Mouse (Mus musculus) left cerebral cortex, adult 11 months (tissue): ENCODE measurements around the gene Xylb.
A peak's percentile ranks its signal among the peaks of the same experiment; 100 is the strongest.
"Not testable (repeated sequence)": the region's sequence is repeated elsewhere in the genome, so short reads cannot be mapped to it uniquely, and the experiment has no call there.

Source experiments
- DNase-seq: peaks from one replicate; pipeline ENCODE4 v3.0.0; 2022; ENCODE audit warnings: low spot score

The Xylb gene

DNA sequence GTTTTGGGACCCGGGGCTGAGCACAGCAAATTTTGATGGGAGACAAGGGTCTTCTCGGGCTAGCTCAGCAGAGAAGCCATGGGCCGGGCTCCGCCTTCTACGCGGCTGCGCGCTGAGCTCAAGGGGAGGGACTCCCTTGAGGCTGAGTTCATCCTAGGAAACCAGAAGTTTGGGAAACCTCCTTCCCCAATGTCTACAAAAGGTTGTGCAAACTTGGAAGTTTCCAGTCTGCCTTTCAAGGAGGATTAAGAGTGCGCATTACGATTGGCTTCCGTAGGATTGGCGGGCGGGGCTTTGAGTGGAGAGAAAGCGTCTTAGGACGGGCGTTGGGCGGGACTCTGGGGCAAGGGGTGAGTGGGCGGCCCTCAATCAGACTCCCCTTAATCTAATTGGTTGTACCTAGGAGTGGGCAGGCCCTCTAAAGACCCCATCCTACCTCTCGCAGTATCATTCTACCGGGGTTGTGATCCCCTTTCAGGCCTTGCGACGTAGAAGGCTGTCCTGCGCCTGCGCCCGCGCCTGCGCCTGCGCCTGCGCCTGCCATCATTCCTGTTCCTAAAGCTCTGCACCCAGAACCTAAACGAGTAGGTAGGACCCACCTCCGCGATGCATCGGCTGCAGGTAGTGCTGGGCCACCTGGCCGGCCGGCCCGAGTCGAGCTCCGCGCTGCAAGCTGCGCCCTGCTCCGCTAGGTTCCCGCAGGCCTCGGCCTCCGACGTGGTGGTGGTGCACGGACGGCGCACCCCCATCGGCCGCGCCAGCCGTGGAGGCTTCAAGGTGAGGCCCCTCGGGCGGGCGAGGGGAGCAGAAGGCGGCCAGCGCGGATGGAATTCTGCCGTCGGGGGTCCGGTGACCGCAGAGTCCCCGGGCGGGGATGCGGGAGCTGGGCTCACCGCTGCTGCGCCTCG is 16.0 kb upstream of the Xylb start, which contains the start of gene Myd88:
Myd88 (minus strand) TSS at position 503 of the 908 bp plus-strand sequence.
- peak; percentile 97 for DNase-seq

DNA sequence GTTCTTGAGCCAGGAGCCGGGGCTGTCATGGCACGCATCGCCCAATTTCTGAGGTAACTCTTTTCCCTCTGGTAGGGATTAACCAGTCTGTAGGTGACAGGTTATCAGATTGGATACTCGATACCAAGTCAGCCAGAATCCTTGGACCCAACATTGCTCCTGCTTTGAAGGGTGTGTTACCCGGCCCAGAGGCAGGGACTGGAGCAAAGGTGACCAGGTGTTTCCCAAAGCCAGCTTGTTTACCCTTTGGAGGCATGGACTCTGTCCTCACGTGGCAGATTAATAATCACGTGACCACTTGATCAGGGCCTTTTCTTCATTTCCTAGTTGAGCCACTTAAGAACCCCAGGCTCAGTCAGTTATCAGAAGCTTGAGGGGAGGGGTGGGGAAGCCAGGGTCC is 14.5 kb upstream of the Xylb start:
- DNase-seq: no peak

DNA sequence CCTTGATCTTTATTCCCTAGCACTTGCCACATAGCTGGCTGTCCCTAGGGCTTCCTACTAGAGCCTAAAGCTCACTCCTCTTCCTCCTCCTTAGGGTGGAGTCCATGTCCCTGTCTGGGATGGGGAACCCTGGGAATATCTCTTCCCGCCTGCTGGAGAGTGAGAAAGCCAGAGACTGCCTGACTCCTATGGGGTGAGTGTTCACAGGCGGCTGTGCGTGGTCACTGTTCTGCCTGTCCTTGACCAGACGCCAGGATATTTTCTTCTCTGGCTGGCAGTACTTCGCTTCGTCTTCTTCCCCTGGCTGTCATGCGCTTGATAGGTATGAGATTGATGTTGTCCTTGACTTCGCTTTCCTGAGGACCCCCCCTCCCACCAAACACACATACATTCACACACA is 10.8 kb upstream of the Xylb start:
- DNase-seq: no peak

DNA sequence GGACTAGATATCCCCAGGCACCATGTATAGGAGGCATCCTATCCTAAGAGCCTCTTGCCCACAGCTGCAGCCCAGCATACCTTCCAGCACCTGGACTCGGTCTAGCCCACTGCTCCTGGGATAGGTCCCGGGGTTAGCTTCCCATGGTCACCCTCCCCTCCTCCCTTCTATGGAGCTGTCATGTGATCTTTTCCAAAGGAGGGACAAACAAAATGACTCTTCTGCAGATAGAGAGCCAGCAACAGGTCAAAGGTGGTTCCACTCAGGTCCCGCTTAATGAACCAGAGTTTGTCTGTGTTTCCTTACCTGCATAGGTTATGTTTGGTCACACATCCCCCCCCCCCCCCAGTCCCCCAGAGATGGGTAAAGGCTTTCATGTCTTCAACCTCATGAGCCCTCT is 6.7 kb upstream of the Xylb start:
- no peak for DNase-seq

DNA sequence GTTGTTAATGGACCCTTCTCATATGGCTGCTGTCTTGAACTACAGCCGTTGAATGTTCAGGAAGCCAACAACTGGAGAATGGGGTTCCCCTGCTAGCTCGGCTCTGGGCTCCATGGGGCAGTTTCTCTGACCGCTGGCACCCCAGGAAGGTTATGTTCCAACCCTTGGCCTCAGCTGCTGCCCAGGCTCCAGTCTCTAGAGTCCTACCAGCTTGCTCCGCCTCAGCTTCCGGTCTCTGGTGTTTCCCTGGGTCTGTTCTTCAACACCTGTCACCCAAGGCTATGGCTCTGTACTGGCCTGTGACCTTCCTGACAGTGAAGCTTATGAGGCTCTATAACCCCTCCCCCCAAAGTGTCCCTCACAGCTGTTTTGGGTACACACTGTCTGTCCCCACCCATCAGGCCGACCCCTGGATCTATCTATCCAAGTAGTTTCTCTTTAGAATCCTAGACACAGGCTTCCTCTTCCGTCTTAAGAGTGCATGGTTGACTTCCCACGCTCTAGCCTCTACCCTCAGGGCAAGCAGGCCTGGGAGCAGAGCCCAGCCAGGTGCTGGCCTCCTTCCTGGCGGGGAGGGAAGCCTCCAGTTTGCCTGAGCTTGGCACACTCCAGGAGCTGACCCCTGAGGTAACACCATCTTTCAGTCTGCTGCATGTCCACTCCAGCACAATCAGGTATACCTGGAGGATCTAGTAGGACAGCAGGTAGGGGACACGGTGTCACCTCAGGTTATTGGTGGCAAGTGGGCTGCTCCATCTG is 6.1 kb upstream of the Xylb start:
- DNase-seq: no peak

DNA sequence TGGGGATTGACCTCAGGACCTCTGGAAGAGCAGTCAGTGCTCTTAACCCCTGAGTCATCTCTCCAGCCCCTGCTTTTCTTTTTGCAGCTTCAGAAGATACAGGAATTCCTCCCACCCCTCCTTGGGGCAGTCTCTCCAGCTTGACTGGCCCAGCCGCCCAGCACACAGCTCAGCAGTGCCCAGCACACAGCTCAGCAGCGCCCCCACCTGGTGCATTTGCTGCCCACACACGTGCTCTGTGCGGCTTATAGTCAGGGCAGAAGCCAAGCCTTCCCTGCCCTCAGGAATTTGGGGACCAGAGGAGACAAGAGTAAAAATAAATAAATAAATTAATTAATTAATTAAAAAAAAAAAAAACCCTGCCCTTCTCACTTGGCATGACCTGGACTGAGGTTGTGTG is 5.1 kb upstream of the Xylb start:
- DNase-seq: no peak

DNA sequence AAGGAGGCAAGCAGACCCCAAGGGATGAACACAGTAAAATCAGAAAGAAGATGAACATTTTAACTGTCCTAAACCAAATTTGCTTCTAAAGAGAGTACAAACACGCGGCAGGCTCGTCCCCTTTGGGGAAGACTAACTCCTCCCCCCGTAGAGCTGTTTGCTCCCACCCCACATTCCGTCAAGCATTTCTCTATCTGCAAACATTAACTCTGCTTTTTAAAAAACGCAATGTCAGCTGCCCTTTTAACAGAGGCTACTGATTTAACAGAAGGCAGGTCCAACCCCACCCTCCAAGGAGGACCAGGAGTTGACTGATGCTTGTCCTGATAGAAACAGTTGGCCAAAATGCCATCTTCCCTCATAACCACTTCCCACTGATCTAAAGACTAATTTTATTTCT is 3.3 kb upstream of the Xylb start:
- DNase-seq: no peak

DNA sequence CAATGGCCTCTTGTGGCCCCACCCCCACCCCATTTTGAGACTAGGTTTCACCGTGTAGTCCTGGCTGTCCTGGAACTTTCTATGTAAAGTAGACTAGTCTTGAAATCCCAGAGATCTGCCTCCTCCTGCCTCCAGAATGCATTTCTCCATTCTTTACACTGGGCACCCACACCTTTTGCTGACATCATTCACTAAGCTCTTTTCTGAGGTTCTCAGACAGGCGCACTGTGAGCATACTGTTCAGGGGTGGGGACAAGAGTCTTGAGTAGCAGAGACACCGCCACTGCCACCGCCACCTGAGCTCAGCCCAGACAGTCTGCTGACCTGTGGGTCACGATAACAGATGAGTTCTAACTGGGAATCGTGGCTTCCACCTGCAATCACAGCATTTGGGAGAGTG is 1.2 kb upstream of the Xylb start:
- no peak for DNase-seq

DNA sequence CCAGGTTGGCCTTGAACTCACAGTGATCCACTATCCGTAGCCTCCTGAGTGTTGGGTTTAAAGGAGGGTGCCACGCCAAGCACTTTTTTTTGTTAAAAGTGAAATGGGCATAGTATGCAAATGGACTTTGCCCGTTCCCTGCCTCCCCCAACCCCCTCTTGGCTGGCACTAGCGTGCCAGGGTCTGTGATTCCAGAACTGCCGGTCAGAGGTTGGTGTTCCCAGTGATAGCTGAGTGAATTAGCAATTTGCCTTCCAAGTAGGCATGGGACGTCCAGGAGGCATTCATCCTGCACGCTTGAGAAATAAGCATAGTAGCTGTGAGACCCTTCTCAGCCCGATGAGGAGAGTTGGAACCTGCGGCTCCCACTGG is 863 bp downstream of the Xylb start:
- DNase-seq: no peak

DNA sequence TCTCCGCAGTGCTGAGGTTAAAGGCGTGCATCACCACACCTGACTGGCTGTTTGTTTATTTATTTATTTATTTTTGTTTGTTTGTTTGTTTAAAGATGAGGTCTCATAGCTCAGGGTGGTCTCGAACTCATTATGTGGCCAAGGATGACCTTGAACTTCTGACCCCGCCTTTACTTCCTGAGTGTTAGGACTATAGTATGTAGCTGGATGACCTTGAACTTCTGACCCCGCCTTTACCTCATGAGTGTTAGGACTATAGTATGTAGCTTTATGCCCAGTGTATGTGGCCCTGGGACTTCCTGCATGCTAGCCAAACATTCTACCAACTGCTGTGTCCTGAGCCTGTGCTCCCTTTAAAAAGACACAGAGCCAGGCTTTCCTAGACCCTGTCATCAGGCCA is 4.2 kb downstream of the Xylb start:
- no peak for DNase-seq

DNA sequence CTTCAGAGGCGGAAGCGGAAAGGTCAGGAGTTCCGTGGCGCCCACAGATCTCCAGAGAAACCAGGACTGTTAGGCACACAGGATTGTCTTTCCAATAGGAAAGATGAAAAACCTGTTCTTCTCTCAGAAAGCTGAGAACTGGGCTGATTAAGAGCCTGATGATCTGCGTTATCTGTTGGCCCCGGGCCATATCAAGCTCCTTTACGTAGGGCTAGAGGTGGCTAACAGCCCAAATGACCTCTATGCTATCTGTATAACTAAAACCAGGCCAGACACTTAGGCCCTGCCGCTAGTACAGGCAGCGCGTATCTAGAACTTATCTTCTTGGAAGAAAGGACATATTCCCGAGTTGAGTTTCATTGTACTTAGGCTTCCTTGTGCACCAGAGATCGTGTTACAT is 6.0 kb downstream of the Xylb start:
- DNase-seq: no peak

DNA sequence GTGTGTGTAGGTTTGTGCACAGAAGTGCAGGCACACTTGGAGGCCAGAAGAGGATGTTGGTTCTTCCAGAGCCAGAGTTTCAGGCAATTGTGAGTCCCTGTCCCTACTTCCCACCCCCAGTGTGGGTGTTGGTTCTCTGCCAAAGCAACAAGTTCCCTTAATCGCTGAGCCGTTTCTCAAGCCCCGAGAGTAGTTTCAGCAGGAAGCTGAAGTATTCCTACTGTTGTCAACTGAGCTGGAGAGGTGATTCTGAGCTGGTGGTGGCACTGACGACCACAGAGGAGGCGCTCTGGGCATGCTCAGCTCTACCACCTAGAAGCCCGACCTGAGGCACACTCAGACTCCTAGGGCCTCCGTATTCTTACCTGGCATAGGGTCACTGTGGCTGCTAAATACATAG is 8.1 kb downstream of the Xylb start, which contains the start of gene Slc22a14:
Slc22a14 (minus strand) TSS at position 270 of the 400 bp plus-strand sequence.
- no peak for DNase-seq

DNA sequence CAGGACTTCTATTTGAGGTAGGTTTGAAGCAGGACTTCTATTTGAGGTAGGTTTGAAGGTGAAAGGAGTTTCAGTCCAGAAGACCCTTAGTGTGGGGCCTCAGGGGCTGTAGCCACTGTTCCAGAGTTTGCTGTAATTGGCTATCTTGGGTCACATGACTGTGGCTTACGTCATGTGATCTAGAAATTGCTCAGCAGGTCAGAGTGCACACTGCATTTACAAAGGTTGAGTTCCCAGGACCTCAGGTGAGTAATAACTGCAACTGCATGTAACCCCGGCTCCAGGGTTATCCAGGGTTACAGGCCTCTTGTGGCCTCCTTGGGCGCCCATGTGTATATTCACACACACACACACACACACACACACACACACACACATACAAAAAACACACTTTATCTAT is 11.2 kb downstream of the Xylb start:
- no peak for DNase-seq

DNA sequence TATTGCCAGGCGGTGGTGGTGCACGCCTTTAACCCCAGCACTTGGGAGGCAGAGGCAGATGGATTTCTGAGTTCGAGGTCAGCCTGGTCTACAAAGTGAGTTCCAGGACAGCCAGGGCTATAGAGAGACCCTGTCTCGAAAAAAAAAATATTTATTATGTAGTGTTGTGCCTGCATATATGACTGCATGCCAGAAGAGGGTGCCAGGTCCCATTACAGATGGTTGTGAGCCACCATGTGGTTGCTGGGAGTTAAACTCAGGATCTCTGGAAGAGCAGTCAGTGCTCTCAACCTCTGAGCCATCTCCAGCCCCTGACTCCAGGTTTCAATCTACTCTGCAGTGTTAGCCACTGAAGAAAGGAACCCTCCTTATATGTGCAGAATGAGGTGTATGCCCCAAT is 13.6 kb downstream of the Xylb start:
- not testable (repeated sequence) for DNase-seq

DNA sequence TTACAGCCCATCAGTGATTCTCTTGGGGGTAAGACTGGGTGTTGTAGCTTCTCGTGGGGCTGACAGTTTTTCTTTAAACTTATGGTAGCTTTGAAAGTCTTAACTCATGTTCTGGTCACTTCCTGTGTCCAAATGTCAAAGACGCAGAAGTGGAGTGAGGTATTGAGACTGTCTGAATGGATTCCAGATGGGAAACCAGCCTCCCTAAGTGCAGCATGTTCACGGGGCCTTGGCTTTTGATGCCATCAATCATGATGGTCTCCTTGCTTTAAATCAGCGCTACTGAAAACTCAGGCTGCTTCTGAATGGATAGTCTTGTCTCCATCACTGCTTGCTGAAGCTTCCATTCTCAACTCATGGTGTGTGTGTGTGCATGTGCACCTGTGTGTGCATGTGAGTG is 14.1 kb downstream of the Xylb start:
- no peak for DNase-seq

DNA sequence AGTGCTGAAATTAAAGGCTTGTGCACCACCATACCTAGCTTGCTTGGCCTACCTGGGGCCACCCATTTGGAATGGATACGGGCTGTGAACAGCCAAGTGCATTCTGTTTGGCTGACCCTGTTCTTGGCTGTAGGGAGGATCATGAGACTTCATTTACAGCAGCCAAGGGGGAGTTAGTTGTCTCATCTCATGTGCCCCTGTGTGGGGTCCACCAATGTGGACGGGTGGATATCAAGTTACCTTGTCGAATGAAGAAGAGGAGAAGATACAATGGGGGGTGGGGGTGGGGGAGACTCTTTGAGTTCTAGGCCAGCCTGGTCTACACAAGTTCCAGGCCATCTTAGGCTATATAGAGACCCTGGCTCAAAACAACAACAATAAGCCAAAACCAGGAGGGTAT is 17.8 kb downstream of the Xylb start:
- DNase-seq: no peak

DNA sequence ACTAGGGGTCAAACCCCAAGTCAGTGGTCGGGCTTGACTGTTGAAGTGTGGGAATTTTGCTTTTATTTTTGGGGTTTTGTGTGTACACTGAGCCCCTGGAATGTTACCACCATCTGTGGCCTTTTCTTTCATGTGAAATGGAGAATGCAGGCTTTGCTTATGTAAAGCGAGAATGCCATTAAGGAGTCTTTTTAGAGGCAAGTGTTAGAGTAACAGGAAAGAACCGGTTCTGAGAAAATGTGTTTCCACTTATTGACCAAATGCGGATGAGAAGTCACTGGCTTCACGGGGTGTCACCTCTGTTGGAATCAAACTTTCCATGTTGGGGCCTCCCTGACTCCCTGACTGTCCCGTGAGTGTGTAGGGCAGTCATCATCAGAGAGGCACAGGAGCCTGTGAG is 18.4 kb downstream of the Xylb start:
- DNase-seq: no peak

DNA sequence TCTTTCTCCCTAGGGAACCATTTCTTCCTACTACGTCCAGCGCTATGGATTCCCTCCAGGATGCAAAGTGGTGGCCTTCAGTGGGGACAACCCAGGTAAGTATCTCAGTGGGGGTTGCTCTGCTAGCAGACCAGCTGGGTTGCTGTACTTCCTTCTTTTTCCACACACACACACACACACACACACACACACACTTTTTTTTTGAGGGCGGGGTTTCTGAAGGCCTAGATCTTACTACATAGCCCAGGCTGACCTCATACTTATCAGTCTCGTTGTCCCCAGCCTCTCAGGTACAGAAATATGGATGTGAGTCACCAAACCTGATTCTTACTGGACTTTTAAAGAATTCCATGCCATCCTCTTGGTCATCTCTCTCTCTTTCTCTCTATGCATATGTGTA is 21.1 kb downstream of the Xylb start:
- no peak for DNase-seq

DNA sequence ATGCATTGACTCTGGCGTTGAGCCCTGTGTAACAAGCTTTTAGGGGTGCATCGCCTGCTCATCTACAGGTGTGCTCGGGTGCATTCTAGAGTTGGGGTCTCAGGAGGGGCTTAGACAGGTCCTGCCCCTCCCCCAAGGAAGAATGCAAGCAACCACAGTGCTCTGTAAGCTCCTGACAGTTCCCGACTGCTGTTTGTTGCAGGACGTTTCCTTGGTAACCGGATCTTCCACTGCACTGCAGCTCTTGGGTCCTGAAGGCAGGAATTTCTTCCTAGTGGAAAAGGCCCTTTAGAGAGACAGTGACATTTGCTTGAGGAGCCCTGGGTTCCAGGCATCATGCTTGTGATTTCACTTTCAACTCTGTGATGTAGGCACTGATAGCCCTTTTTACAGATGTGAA is 25.4 kb downstream of the Xylb start:
- DNase-seq: no peak

DNA sequence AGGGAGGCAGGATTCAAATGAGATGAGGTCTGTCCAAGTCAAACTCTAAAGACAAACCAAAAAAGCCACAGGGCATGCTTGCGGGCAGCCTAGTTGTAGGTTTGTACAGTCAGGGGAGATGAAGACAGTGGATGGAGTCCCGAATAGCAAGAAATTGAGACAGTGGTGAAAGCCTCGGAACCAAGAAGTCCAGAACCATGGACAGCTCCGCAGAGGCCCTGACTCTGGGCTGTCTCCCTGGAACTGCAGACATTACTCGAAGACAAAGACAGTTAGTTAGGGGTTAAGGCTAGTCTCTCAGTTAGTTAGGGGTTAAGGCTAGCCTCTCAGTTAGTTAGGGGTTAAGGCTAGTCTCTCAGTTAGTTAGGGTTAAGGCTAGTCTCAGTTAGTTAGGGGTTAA is 31.8 kb downstream of the Xylb start:
- DNase-seq: no peak

DNA sequence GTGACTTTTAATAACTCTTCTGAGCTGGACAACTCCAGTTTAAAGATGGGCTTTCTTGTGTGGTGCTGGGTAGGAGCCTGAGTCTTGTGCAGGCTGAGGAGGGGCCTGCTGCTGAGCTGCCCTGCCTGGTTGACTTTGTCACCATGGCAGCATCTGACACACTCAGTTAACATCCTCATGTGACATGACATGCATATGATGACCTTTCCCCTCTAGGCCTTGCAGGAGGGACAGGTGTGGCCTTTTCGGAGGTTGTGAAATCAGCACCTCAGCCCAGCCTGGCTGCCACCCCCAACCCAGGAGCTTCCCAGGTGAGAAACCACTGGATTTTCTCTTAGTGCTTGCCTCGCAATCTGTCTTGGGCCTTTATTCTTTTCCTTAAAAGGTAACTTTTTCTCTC is 33.0 kb downstream of the Xylb start:
- DNase-seq: no peak

DNA sequence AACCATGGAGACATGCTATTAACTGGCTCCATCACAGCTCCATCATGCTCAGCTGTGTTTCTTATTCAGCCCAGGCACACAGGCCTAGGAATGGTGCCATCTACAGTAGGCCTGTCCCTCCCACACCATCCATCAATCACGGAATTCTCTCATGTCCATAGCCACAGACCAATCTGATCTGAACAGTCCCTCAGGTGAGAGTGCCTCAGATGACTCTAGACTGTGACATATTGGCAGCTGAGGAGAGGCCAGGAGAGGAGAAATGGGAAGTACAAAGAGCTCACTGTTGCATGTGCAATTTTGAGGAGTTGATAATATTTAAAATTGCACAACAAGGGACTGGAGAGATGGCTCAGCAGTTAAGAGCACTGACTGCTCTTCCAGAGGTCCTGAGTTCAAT is 37.6 kb downstream of the Xylb start:
- DNase-seq: no peak

DNA sequence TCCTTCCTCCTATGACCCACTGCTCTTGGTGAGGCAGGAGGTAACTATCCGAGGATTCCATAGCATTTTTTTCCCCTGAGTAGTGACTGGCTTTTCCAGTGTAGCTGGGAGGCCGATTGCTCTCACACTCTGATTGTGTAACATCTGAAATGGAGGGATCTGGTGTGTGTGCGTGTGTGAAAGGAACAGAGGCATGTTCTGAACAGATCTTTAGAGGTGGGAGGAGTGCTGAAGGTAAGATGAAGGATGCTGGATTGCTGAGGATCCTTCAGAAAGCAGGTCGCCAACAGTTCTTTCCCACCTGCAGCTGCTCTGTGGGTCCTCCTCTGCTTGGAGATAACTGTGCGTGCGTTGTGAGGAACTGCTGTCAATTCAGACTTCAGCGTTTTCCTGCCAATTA is 44.2 kb downstream of the Xylb start:
- DNase-seq: peak; percentile 38
